In genomic region chr2:119897090-119897732, GRCm38 (mm10) we compare ENCODE assay signal across 8 mouse cellular contexts. TPM values are rescaled to one million over a fixed set of nuclear protein-coding genes. Genes with fewer than 3 reads are reported as not detected.
A peak's percentile ranks its signal among the peaks of the same experiment; 100 is the strongest.
DNase-seq lines count a peak whose midpoint lies in the region; ATAC-seq and TF ChIP-seq lines count a peak whose summit lies in the region.

Gene Mga, plus strand, starts transcription at chr2:119897228.

- peak; percentile 95 for DNase-seq in MEL (ENCODE audit: low read depth, low spot score)
- peak; percentile 84 to 85 for DNase-seq in cerebellum, adult 2 months
- DNase-seq in forebrain, postnatal 0 days: peak; percentile 99
- peak; percentile 97 for DNase-seq in heart, postnatal 4 days
- peak; percentile 89 to 92 for DNase-seq in layer of hippocampus, adult 8-10 months (ENCODE audit: low spot score in 2 of 2)
- DNase-seq in ovary, adult 18-20 months (ENCODE audit: low spot score): peak; percentile 93
- DNase-seq in thymus, postnatal 0 days (ENCODE audit: low spot score): peak; percentile 99

- TF ChIP-seq POLR2A in MEL (IDR thresholded peaks at IDR 0.05; ENCODE audit: control insufficient read depth in 1 of 2, insufficient read depth in 1 of 2, low read depth in 1 of 2, low read length in 2 of 2, poor library complexity in 1 of 2): peak in 1 of 2 experiments; percentile 84; a peak in 2 of 4 replicates
- TF ChIP-seq POLR2A in cerebellum, adult 2 months (IDR thresholded peaks at IDR 0.05; ENCODE audit: borderline replicate concordance, insufficient read depth, low read length): peak; percentile 36; the same call in 1 of the 2 replicates

- no peak for TF ChIP-seq CTCF in MEL (IDR thresholded peaks at IDR 0.05 in 2 of 3, conservative IDR thresholded peaks at IDR 0.05 in 1 of 3; ENCODE audit: control insufficient read depth in 1 of 3, insufficient read depth in 1 of 3, low read depth in 2 of 3, low read length in 3 of 3, poor library complexity in 1 of 3, severe bottlenecking in 1 of 3)
- no peak for TF ChIP-seq CTCF in cerebellum, adult 2 months (IDR thresholded peaks at IDR 0.05; ENCODE audit: borderline replicate concordance, insufficient read depth, low read depth, low read length)
- no peak for TF ChIP-seq CTCF in forebrain, postnatal 0 days (IDR thresholded peaks at IDR 0.05; ENCODE audit: low read depth)

- TF ChIP-seq EP300 in MEL (IDR thresholded peaks at IDR 0.05; ENCODE audit: low read depth in 1 of 2, low read length in 2 of 2): 0 out of 4 replicates have a peak, but pooled peaks of 1 of the 2 experiments have one; percentile 0

- peaks cover 0 to 6% of the 10 kb centered on the region in 2 experiments; a peak in 2 of 4 replicates for H3K36me3 ChIP-seq in MEL (ENCODE audit: control insufficient read depth in 1 of 2, insufficient read depth in 2 of 2, low read length in 2 of 2)
- no peaks in the 10 kb centered on the region for H3K36me3 ChIP-seq in forebrain, postnatal 0 days (ENCODE audit: insufficient read depth)
- H3K36me3 ChIP-seq in lung, embryonic 15.5 days: 0 out of 2 replicates have a peak, but pooled peaks cover 4% of the 10 kb centered on the region

- ATAC-seq in forebrain, postnatal 0 days: peak; percentile 98
- ATAC-seq in lung, embryonic 15.5 days (ENCODE audit: borderline replicate concordance, extremely low read depth, low FRiP score, low TSS enrichment): peak; percentile 98

- no peaks in the 10 kb centered on the region; a peak in 2 of 4 replicates for H3K4me1 ChIP-seq in MEL (ENCODE audit: control insufficient read depth in 1 of 2, insufficient read depth in 2 of 2, low read length in 2 of 2)
- H3K4me1 ChIP-seq in cerebellum, adult 2 months (ENCODE audit: control insufficient read depth, insufficient read depth, low read length): peaks cover 4% of the 10 kb centered on the region
- H3K4me1 ChIP-seq in forebrain, postnatal 0 days (ENCODE audit: insufficient read depth): peaks cover 7% of the 10 kb centered on the region; the same call in 1 of the 2 replicates
- peaks cover 26% of the 10 kb centered on the region for H3K4me1 ChIP-seq in lung, embryonic 15.5 days

- TF ChIP-seq RAD21 in MEL (IDR thresholded peaks at IDR 0.05; ENCODE audit: low read depth, low read length): no peak

- H3K9me3 ChIP-seq in MEL (replicated peaks; ENCODE audit: insufficient read depth, low read length): no peaks in the 10 kb centered on the region
- H3K9me3 ChIP-seq in forebrain, postnatal 0 days (ENCODE audit: low read length): no peaks in the 10 kb centered on the region
- no peaks in the 10 kb centered on the region for H3K9me3 ChIP-seq in lung, embryonic 15.5 days

- H3K4me2 ChIP-seq in forebrain, postnatal 0 days (ENCODE audit: low read depth): peak within 1 kb of the TSS; percentile 55
- H3K4me2 ChIP-seq in lung, embryonic 15.5 days: peak within 1 kb of the TSS; percentile 91

- peak within 1 kb of the TSS; percentile 59 for H3K9ac ChIP-seq in MEL (ENCODE audit: control insufficient read depth, low read depth, low read length, poor library complexity, severe bottlenecking)
- peak within 1 kb of the TSS; percentile 60 for H3K9ac ChIP-seq in forebrain, postnatal 0 days
- H3K9ac ChIP-seq in lung, embryonic 15.5 days: peak within 1 kb of the TSS; percentile 50

- H3K27ac ChIP-seq in MEL (ENCODE audit: control insufficient read depth, low read depth, low read length): peak within 1 kb of the TSS; percentile 72
- H3K27ac ChIP-seq in cerebellum, adult 2 months (ENCODE audit: insufficient read depth, low read length): peak within 1 kb of the TSS; percentile 18
- H3K27ac ChIP-seq in forebrain, postnatal 0 days (ENCODE audit: low read depth, low read length): peak within 1 kb of the TSS; percentile 89
- peak within 1 kb of the TSS; percentile 97 for H3K27ac ChIP-seq in lung, embryonic 15.5 days

- WGBS in cerebellum, adult 2 months: 2% methylated on average over 58 of the region's 58 CpGs
- 1% methylated on average over 58 of the region's 58 CpGs for WGBS in forebrain, postnatal 0 days
- under 1% methylated on average over 58 of the region's 58 CpGs for WGBS in lung, embryonic 15.5 days

- H3K4me3 ChIP-seq in MEL (ENCODE audit: control insufficient read depth in 1 of 2, insufficient read depth in 1 of 2, low read depth in 2 of 2, low read length in 2 of 2): peak within 1 kb of the TSS; percentile 53 to 84
- peak within 1 kb of the TSS; percentile 54 for H3K4me3 ChIP-seq in cerebellum, adult 2 months (replicated peaks; ENCODE audit: insufficient read depth, low read depth, low read length)
- H3K4me3 ChIP-seq in forebrain, postnatal 0 days (ENCODE audit: low read depth, low read length): peak within 1 kb of the TSS; percentile 47
- peak within 1 kb of the TSS; percentile 57 for H3K4me3 ChIP-seq in lung, embryonic 15.5 days

- no peaks in the 10 kb centered on the region for H3K27me3 ChIP-seq in MEL (ENCODE audit: control insufficient read depth in 1 of 2, insufficient read depth in 2 of 2, low read length in 2 of 2)
- no peaks in the 10 kb centered on the region for H3K27me3 ChIP-seq in cerebellum, adult 2 months (ENCODE audit: control insufficient read depth, insufficient read depth, low read length)
- H3K27me3 ChIP-seq in forebrain, postnatal 0 days (ENCODE audit: insufficient read depth, low read length): no peaks in the 10 kb centered on the region
- no peaks in the 10 kb centered on the region for H3K27me3 ChIP-seq in lung, embryonic 15.5 days

- H3K79me2 ChIP-seq in MEL (ENCODE audit: control insufficient read depth, insufficient read depth, low read length, poor library complexity): peaks cover 36% of the 10 kb centered on the region

TF ChIP-seq in MEL, 35 proteins besides CTCF, POLR2A, EP300 and RAD21 (continues in another document):
- no peak for TF ChIP-seq ZKSCAN1 (IDR thresholded peaks at IDR 0.05; ENCODE audit: low read depth, low read length)
- TF ChIP-seq GATA1 (IDR thresholded peaks at IDR 0.05; ENCODE audit: low read depth, low read length): no peak
- TF ChIP-seq ZC3H11A (IDR thresholded peaks at IDR 0.05; ENCODE audit: low read depth, low read length): no peak
- peak; percentile 81 for TF ChIP-seq NELFE (IDR thresholded peaks at IDR 0.05; ENCODE audit: low read depth, low read length)
- TF ChIP-seq HCFC1 (IDR thresholded peaks at IDR 0.05; ENCODE audit: low read depth, low read length): peak; percentile 78
- no peak for TF ChIP-seq UBTF (IDR thresholded peaks at IDR 0.05; ENCODE audit: borderline replicate concordance, insufficient read depth, low read depth, low read length)
- TF ChIP-seq MEF2A (IDR thresholded peaks at IDR 0.05; ENCODE audit: extremely low read depth, insufficient replicate concordance, low read depth, low read length, poor library complexity, severe bottlenecking): no peak
- TF ChIP-seq TAL1 (IDR thresholded peaks at IDR 0.05; ENCODE audit: low read length): no peak
- peak; percentile 72 for TF ChIP-seq ELF1 (IDR thresholded peaks at IDR 0.05; ENCODE audit: low read depth, low read length)
- TF ChIP-seq MAZ (IDR thresholded peaks at IDR 0.05; ENCODE audit: low read depth, low read length): no peak
- no peak for TF ChIP-seq USF2 (IDR thresholded peaks at IDR 0.05; ENCODE audit: borderline replicate concordance in 1 of 2, insufficient read depth in 1 of 2, low read depth in 1 of 2, low read length in 2 of 2)
- no peak for TF ChIP-seq JUND (IDR thresholded peaks at IDR 0.05; ENCODE audit: low read depth, low read length)
- TF ChIP-seq GABPA (IDR thresholded peaks at IDR 0.05; ENCODE audit: low read depth, low read length): no peak
- peak; percentile 44; the same call in 1 of the 2 replicates for TF ChIP-seq USF1 (IDR thresholded peaks at IDR 0.05; ENCODE audit: low read depth, low read length)
- TF ChIP-seq TCF12 (IDR thresholded peaks at IDR 0.05; ENCODE audit: low read depth, low read length): no peak
- TF ChIP-seq CHD2 (IDR thresholded peaks at IDR 0.05; ENCODE audit: low read length): no peak
- peak; percentile 90 for TF ChIP-seq MAX (IDR thresholded peaks at IDR 0.05; ENCODE audit: low read length)
- TF ChIP-seq TBP (IDR thresholded peaks at IDR 0.05; ENCODE audit: low read depth, low read length): peak; percentile 50; the same call in 1 of the 2 replicates
- 0 out of 2 replicates have a peak, but pooled peaks have one; percentile 7 for TF ChIP-seq CHD1 (IDR thresholded peaks at IDR 0.05; ENCODE audit: low read depth, low read length)
- TF ChIP-seq MAFK (IDR thresholded peaks at IDR 0.05; ENCODE audit: borderline replicate concordance, low read depth, low read length): no peak
- peak; percentile 67 for TF ChIP-seq MYC (IDR thresholded peaks at IDR 0.05; ENCODE audit: low read depth, low read length)
- no peak for TF ChIP-seq SMC3 (IDR thresholded peaks at IDR 0.05; ENCODE audit: low read depth, low read length)
- peak; percentile 60; the same call in 1 of the 2 replicates for TF ChIP-seq SIN3A (IDR thresholded peaks at IDR 0.05; ENCODE audit: low read length)
- TF ChIP-seq POLR2AphosphoS2 (IDR thresholded peaks at IDR 0.05; ENCODE audit: low read length): peak; percentile 45; the same call in 1 of the 2 replicates
- TF ChIP-seq MXI1 (IDR thresholded peaks at IDR 0.05; ENCODE audit: low read depth, low read length): peak; percentile 61
- no peak for TF ChIP-seq E2F4 (IDR thresholded peaks at IDR 0.05; ENCODE audit: borderline replicate concordance, low read depth, low read length)
- TF ChIP-seq ZMIZ1 (IDR thresholded peaks at IDR 0.05; ENCODE audit: low read depth, low read length): no peak
- no peak for TF ChIP-seq BHLHE40 (IDR thresholded peaks at IDR 0.05; ENCODE audit: borderline replicate concordance, low read depth, low read length)
- TF ChIP-seq RCOR1 (IDR thresholded peaks at IDR 0.05; ENCODE audit: low read depth, low read length): no peak
- no peak for TF ChIP-seq MYB (IDR thresholded peaks at IDR 0.05; ENCODE audit: low read depth, low read length)
- TF ChIP-seq NRF1 (IDR thresholded peaks at IDR 0.05; ENCODE audit: insufficient read depth, low read depth, low read length, poor library complexity, severe bottlenecking): peak; percentile 84

RNA-seq across cellular contexts. Expression of gene Mga, which starts in this region (rescaled TPM):
- 45.4 and 45.7 TPM in 2 replicates for total RNA-seq in MEL (2012; rRNA removed)
- polyA plus RNA-seq in MEL (2012; ENCODE audit: insufficient read depth in 1 of 2, insufficient read length in 2 of 2, low read depth in 1 of 2, low replicate concordance in 2 of 2, missing spikeins in 1 of 2): 100 to 1,000 TPM in 1 of 2 experiments, 10 to 100 TPM in 1; 60.9 to 224 TPM
- polyA plus RNA-seq in cerebellum, adult 2 months (2012; rRNA removed): 22.8 and 24.9 TPM in 2 replicates
- total RNA-seq in forebrain, postnatal 0 days (2014; rRNA removed): 42.2 and 69.7 TPM in 2 replicates
- 6.9 and 11.4 TPM in 2 replicates for polyA plus RNA-seq in forebrain, postnatal 0 days (2015; fragmentation: Nextera tagmentation; extraction: Ambion mirVana)
- total RNA-seq in heart, postnatal 4 days (2021): 10 to 100 TPM; 51.6 to 57.6 TPM
- 10 to 100 TPM; 70.3 to 84.8 (median 75.3) TPM for total RNA-seq in layer of hippocampus, adult 8-10 months (2022)
- 22.8 and 27.5 TPM in 2 replicates for polyA plus RNA-seq in lung, embryonic 15.5 days (2015; fragmentation: Nextera tagmentation; extraction: Ambion mirVana)
- polyA plus RNA-seq in thymus, postnatal 0 days (2015; fragmentation: Nextera tagmentation; extraction: Ambion mirVana): 19.5 and 24.1 TPM in 2 replicates

Comparison
In these comparisons a context has a peak if more than half of its experiments do, and no peak if none do; other contexts are left out.
1. Peak in every context shown above with its lines: DNase-seq, ATAC-seq, H3K4me3 ChIP-seq and H3K27ac ChIP-seq.
2. H3K27ac ChIP-seq: peak in every context shown above with its lines; median percentile 97 in lung, embryonic 15.5 days; 89 in forebrain, postnatal 0 days; 72 in MEL; 18 in cerebellum, adult 2 months.